Mouse (Mus musculus): ENCODE results near the gene Sez6.

The Sez6 gene

GRCm38 (mm10) chr11:77930751-77931540 lies at the start of gene Sez6:
Sez6 (plus strand) TSS chr11:77930800.
- peak; percentile 85 for DNase-seq

GRCm38 (mm10) chr11:77884524-77885245 lies 45.9 kb upstream of the Sez6 start:
- no peak for DNase-seq

GRCm38 (mm10) chr11:77885246-77885575 lies 45.4 kb upstream of the Sez6 start:
- DNase-seq, result no peak

- no peak for DNase-seq
Observed at GRCm38 (mm10) chr11:77887373-77887960, 43.1 kb upstream of the Sez6 start.

- no peak for DNase-seq
Observed at GRCm38 (mm10) chr11:77888846-77889245, 41.8 kb upstream of the Sez6 start.

- DNase-seq, result no peak
Observed at GRCm38 (mm10) chr11:77889484-77889883, 41.1 kb upstream of the Sez6 start.

- DNase-seq, result no peak
Observed at GRCm38 (mm10) chr11:77890648-77891258, 39.8 kb upstream of the Sez6 start.

GRCm38 (mm10) chr11:77892883-77893282 lies 37.7 kb upstream of the Sez6 start:
- no peak for DNase-seq

- DNase-seq, result no peak
Observed at GRCm38 (mm10) chr11:77893283-77893682, 37.3 kb upstream of the Sez6 start.

GRCm38 (mm10) chr11:77893787-77894718 lies 36.5 kb upstream of the Sez6 start, which contains the start of gene Pipox:
Pipox (minus strand) TSS chr11:77894096.
- DNase-seq, result peak; percentile 81

GRCm38 (mm10) chr11:77894967-77895366 lies 35.6 kb upstream of the Sez6 start:
- no peak for DNase-seq

- DNase-seq, result no peak
Observed at GRCm38 (mm10) chr11:77896011-77896410, 34.6 kb upstream of the Sez6 start.

- DNase-seq, result no peak
Observed at GRCm38 (mm10) chr11:77896480-77896819, 34.1 kb upstream of the Sez6 start.

- DNase-seq, result peak; percentile 54
Observed at GRCm38 (mm10) chr11:77896820-77897805, 33.5 kb upstream of the Sez6 start.

- DNase-seq, result no peak
Observed at GRCm38 (mm10) chr11:77900187-77900586, 30.4 kb upstream of the Sez6 start.

GRCm38 (mm10) chr11:77900696-77901095 lies 29.9 kb upstream of the Sez6 start:
- DNase-seq, result no peak

GRCm38 (mm10) chr11:77901366-77901765 lies 29.2 kb upstream of the Sez6 start:
- no peak for DNase-seq

GRCm38 (mm10) chr11:77901775-77902355 lies 28.7 kb upstream of the Sez6 start:
- no peak for DNase-seq

- DNase-seq, result no peak
Observed at GRCm38 (mm10) chr11:77903761-77904160, 26.8 kb upstream of the Sez6 start.

GRCm38 (mm10) chr11:77904707-77905106 lies 25.9 kb upstream of the Sez6 start:
- DNase-seq, result no peak

Measured in right cerebral cortex, postnatal 4 days (tissue).